Mouse (Mus musculus) G1E (cell line): ENCODE results near the gene Mylk.

Source experiments
- CTCF ChIP-seq: IDR thresholded peaks from 2 replicates; pipeline ENCODE4 v1.5.1; 2012; ENCODE audit warnings: low read depth, low read length, inconsistent platforms, mixed read lengths
- GATA1 ChIP-seq: IDR thresholded peaks from 2 replicates; pipeline ENCODE4 v1.6.1; 2012; ENCODE audit warnings: borderline replicate concordance, low read length, inconsistent platforms, mixed read lengths
- POLR2AphosphoS5 ChIP-seq: IDR thresholded peaks from 2 replicates; pipeline ENCODE4 v1.6.1; 2012; ENCODE audit warnings: low read depth, low read length, inconsistent platforms; ENCODE audit not compliant: insufficient replicate concordance
- TAL1 ChIP-seq: conservative IDR thresholded peaks from 2 replicates; pipeline ENCODE4 v1.6.1; 2012; ENCODE audit warnings: low read depth, low read length, inconsistent platforms, mixed read lengths

DNA sequence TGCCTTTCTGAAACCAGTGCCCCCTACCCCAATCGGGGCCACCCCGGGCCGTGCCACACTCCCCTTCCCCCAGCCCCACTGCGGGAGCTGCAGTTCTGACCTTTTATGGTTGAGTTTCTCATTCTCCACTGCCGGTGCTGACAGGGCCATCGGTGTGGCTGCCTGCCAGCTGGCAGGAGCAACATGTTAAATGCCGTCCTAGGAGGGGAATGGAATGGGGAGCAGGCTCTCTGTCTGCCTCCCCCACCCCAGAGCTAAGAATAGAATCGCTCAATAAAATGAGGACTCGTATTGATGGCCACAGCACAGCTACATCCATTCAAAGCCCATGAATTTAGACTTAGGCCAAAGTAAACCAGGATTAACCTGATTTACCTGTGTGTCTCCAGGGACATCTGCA, 213.7 kb downstream of the Mylk start:
- no peak for TF ChIP-seq TAL1
- no peak for TF ChIP-seq CTCF
- no peak for TF ChIP-seq POLR2AphosphoS5
- TF ChIP-seq GATA1: no peak
